Mouse (Mus musculus) liver (tissue): Measurements from ENCODE around the gene Cish.

Experiments
- DNase-seq: peaks from one replicate; pipeline ENCODE4 v3.0.0-alpha.2; 2020; ENCODE audit warnings: mixed read lengths

Cish gene

DNA sequence AAGGTAGTCTGAATTCAATTTTAAA is at the start of gene Cish:
Gene Cish, plus strand, starts transcription at position 11 of the 25 bp plus-strand sequence.
- DNase-seq = no peak

DNA sequence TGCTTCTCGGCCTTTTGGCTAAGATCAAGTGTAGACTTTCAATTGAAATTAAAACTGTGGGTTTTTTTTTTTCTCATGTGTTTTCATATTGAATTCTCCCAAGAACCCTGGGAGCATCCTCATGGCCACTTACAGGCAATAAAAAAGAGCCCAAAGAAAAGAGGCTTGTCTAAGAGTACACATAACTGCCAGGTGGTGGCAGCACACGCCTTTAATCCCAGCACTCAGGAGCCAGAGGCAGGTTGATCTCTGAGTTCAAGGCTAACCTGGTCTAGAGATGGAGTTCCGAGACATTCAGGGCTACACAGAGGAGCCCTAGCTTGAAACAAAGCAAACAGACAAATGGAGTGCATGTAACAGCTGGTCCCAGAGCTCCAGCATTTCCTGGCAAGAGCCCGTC is 49.7 kb upstream of the Cish start:
- DNase-seq = no peak

DNA sequence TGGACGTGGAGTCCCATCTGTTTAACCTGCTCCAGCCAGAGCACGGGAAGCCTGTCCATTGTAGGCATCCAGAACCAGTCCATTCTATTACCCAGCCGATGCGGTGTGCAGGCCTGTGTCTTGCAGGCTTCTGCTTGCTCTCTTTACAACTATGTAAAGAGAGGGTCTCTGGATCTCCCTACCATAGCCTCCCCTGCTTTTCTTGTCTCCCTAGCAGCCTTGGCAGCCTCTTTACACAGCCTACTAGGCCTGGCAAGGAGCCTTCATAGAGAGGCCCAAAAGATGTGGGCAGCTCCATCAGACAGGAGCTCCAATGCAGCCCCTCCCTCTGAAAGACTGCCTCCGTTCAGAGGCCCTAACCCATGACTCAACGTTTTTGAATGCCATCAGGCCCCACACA is 46.7 kb upstream of the Cish start:
- DNase-seq = no peak

DNA sequence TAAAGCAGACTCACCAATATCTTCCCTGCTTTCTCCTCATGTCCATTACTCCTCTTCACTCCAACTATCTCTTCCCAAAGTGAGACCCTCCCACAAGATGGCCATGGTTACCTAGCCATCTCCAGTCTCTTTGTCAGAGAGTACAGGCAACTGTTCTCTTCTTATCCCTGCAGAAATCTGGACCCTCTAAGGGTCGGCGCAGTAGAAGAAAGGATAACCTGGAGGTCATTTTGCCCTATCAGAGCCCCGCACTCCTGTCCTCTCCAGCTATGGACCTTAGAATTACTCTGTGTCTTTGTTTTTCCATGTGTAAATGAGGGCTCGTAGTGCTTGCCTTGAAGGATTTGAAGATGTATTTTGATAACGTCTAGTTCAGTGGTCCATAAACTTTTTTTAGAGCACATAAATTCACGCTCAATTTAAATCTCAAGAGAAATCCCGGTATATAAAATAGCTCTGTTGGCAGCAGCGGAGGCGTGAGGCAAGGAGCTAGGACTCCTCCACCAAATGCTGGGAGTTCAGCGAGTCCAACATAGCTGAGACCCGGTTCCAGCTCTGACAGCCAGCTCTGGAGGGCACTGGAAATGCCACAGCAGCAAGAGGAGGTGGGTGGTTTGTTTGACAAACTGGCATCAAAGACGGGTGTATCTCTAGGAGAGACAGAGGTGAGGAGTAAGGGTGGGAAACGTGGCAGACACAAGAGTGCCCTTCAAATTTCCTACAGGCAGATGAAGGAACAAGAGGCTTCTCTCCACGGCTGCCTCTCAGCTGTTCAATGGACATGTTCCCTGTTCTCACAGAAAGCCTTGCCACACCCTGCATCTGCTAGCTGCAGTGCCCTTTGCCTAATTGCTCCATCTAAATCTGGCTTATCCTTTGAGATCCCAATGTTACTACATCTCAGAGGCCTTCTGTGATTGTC is 45.1 kb upstream of the Cish start:
- no peak for DNase-seq

DNA sequence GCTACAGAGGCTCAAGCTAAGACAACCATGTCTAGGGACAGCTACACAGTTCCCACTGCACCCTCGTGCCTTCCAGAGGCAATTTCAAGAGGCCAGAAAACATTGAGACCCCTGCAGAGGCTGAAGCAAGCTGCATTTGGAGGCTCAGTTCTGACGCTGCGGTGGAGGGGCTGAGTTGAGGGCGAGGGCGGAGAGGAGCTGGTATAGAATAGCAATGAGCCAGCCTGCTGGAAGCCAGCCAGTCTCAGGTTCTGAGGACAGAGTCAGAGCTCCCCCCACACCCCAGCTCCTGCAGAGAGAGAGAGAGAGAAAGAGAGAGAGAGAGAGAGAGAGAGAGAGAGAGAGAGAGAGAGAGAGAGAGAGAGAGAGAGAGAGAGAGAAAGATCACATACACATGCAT is 43.7 kb upstream of the Cish start:
- DNase-seq = no peak

DNA sequence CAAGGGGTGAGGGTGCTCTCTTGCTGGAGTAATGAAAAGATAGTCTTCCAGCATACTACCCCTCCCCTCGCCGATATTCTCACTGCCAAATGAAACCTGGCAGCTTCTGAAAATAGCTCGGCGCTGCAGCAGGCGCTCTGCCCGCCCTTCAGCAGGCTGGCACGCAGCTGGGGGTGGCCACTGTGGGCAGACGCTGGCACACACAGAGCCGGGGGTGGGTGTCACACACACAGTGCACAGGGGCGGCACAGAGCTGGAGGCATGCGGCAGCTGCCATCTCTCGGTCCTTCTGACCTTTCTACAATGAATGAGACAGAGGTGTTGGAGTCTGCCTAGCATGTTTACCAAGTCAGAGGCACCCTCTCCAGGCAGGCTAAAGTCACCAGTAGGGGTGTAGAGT is 41.4 kb upstream of the Cish start:
- DNase-seq = no peak

DNA sequence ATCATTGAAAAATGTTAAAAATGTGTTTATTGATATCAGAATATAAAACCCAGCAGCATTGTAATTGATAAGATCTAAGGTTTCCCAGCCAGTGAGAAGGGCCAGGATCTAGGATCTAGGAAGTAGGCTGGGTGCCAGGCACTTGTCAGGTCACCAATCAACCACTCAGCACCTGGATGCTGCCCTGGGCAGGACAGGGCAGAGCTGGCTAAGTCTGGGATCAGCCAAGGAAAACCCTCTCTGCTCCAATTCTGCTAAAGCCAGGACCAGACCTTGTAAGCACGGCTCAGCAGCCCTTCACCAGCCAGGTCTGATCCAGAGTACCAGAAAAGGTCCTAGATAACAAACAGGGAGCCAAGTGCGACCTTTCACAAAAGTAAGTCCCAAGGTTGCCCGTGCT is 40.9 kb upstream of the Cish start:
- no peak for DNase-seq

DNA sequence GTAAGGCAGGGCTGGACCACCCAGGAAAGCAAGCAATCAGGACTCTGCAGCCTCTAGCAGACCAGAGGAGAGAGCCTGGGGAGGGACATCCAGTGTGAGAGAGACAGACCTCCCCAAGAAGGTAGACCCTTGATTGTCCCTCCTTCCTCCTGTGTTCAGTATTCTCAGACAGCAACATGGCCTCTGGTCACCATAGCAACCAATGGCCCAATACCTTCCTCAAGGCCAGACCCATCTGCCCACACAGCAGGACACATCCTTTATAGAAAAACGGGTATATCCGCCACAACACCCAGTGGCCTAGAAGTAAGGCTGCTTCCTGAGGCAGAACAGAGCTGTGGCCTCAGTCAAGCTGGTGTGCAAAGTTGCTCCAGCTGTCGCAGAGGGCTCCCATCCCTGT is 40.2 kb upstream of the Cish start:
- DNase-seq = no peak

DNA sequence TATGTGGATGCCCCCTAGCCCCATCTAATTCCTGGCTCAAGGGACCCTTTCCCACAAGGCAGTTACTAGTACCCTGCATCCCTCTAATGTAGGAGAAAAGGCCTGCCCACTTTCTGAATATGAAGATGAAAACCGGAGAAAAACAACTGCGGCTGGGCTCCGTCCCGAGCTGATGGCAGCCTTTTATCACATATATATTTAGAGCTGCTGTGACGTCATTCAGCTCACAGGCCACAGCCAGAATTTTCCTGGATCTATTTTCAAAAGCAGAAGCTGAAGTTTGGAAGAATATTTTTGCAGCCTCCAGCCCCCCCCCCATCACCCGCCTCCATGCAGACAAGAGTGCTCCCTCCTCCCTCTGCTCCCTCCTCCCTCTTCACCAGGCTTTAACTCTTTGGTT is 36.3 kb upstream of the Cish start:
- no peak for DNase-seq

DNA sequence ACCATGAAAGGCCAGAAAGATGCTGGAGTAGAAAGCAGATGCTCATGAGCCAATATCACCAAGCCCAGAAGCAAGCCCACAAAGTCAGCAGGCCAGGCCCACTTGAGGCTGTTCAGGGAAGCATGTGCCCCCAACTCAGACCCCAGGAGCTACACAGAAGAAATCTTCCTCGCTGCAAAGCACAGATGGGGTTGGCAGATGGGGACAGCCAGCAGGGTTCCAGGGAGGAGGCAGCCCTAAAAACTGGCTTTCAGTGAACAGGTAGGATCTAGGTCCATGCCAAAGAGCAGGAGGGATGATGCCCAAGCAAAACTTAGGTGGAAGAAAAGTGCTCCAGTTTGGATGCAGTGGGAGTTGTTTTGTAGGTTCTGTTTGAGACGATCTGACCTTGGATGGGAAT is 35.4 kb upstream of the Cish start:
- no peak for DNase-seq

DNA sequence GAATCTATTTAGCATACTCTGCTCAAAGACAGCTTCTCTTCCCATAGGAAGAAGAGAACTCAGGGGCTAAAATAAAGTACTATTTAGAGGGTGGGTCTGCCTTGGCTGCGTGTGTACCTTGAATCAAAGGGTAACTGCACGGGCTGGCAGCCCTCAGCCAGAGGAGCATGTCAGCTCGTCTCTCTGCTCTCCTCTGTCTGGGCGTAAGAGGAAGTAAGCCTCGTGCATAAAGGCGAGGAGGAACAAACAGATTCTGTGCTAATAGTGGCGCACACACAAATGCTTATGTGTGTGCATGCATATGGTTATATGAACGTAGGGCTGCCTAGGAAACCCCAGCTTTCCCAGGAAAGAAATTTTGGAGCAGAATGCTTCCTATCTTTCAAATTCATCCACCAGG is 35.0 kb upstream of the Cish start:
- DNase-seq = no peak

DNA sequence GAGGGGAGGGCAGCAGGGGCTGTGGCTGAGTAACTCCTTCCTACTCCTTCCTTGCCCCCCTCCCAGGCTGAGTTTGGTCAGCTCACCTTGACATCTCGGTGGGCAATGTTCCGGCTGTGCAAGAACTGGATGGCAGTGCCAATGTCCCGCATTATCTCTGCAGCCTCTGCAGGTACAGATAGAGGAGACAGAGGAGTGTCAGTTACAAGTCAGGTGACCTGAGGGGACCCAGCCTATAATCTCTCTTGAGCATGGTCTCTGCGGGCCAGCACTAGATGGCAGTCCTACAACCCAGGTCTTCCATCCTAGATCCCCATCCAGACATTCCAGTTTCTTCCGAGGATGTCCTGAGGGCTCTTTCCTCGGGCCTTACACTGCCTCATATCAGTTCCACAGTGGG is 34.0 kb upstream of the Cish start:
- DNase-seq = no peak

DNA sequence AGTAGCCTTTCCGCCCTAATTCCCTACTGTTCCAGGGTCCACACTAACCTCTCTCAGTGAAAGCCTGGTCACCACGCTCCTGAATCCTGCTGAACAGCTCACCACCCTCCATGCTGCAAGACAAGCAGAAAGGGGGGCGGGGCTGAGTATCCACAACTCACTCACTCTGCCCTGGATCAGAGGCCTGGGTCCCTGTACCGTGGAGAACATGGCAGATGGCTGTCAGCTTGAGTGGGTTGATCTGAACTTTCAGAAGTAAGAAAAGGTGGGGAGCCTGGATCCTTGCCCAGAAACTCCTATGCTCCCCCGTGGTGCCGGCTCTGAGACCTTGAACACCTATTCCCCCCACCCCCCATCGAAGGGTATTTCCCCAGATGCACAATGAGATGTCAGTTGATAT is 33.5 kb upstream of the Cish start:
- DNase-seq = no peak

DNA sequence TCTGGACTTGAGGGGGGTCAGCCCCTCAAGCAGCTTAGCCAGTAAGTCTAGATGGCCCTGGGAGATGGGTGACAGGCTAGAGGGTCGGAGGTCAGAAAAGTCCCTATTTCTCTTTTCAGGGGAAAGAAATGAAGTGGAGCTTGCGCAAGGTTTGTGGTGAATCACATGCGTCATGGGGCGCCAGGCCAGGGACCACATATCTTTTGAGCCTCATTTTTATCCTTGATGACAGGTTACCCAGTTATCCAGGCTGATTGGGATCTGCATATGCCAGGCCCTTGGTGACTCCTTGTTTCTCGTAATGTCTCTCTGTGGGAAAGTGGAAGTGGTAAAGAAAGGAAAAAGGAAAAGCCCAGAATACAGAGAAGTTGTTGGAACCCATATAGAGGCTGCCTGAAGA is 31.9 kb upstream of the Cish start:
- no peak for DNase-seq

DNA sequence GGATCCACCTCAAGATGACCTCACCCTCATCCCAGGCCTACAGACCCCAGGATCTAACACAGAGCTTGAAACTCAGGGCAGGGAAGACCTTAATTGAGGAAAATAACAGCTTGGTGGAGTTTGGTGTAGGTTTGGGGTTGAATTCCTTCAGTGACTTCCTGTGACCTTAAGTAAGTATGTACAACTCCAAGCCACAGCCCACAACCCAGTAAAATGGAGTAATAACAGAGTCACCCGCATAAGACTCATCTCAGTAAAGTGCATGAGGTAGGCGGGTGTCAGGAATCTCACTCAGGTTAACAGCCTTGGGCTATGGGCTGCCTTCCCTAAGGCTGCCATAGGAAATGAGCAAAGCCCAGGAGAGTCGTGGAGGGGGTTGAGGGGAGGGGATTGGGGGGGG is 31.1 kb upstream of the Cish start:
- no peak for DNase-seq

DNA sequence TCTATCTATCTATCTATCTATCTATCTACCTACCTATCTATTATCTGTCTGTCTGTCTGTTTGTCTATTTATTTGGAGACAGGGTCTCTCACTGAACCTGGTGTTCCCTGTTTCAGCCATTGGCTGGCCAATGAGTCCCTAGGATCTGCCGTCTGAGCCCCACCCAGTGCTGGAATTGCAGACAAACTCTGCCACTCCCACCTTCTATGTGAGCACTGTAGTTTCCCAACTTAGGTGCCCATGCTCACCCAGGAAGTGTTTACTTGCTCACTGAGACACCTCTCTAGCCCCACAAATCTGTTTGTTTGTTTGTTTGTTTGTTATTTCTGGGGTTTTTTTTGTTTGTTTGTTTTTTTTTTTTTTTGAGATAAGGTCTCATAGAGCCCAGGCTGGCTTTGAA is 28.8 kb upstream of the Cish start:
- DNase-seq = no peak

DNA sequence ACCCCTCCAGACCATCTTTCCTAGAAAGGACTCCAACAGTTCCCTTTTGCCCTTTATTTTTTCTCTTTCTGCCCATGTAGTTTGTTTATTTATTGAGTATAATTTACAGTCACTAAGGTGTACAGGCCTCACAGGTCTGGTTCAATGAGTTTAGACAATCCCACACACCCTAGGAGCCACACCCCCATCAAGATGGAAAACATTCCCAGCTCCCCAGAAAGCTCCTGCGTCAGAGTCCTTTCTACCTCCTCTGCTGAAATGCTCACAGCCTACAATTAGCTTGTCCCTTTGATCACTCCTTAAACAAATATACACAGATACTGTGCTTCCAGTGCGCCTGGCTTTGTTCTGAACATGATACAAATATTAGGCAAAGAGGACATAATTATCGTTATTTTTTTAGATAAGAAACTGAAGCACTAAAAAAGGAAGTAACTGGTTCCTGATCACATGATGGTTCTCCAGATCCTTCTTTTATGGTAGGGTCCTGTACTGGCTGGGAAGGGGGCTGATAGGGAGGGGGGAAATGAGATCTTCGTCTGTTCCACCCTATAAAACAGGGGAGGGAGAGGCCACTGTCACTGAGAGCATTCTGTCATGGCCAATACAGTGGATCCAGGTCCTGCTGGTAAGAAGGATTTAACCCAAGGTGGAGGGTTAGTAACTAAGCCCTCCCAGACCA is 28.0 kb upstream of the Cish start:
- no peak for DNase-seq

DNA sequence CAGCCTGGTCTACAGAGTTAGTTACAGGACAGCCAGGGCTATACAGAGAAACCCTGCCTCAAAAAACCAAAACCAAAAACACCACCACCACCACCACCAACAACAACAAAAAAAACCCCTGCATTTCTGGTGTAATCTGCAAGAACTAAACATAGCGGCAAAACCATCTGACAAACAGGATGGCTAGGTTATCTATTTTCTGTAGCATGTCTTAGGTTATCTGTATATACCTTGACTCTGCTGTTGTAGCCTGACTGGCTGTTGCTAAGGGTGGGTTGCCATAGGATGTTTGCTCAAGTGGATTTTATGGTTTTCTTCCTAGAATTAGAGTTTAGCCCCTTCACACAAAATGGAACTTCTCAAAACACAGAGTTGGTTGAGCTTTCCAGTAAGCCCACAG is 26.1 kb upstream of the Cish start:
- DNase-seq = no peak

DNA sequence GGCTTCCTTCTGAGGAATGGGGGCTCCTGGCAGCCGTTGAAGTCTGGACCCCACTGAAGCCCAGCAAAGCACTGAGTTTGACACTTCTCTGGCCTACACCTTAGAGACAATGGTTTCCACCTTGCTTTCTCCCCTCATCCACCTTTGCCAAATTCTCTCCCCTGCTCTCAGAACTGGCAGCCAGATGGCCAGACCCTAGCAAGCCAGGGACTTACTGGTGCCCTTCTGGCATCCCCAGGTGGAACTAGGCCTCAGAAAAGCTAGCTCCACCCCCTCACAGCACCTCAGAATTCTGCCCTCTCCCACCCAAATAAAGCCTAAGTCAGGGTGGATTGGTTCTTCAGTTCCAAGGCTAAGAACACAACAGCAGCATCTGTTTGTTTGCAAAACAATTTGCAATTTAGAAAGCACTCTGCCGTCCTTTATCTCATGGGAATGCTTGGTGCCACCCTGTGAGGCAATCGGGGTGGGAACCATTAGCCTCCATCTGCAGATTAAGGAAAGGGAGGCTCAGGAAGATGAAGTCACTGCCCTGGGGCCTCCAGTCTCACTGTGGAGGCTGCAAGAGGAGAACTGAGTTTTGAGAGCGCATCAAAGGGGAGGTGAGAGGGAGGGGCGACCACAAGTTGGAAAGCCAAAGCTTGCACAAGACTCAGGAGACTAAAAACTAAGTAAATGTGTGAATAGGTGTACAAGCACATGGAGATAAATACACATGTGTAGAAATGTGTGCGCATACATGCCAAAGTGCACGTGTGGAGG is 24.5 kb upstream of the Cish start:
- DNase-seq = no peak

DNA sequence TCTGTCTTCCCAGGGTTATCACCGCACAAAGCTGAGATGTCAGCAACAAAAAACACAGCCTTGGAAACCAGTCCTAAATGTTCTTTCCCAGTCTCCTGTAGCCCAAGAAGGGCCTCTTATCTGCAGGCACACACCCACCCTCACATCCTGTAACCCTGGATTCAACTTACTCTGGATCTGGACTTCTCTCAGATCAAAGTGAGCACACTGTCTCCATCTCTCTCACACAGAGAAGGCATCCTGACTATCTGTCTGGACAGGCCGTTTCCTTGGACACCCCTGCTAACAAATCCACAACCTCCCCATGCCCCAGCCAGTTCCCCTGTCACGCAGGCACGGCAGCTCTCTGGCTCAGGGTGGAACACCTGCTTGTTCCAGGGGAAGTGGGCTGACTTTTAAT is 23.5 kb upstream of the Cish start:
- DNase-seq = no peak

DNA sequence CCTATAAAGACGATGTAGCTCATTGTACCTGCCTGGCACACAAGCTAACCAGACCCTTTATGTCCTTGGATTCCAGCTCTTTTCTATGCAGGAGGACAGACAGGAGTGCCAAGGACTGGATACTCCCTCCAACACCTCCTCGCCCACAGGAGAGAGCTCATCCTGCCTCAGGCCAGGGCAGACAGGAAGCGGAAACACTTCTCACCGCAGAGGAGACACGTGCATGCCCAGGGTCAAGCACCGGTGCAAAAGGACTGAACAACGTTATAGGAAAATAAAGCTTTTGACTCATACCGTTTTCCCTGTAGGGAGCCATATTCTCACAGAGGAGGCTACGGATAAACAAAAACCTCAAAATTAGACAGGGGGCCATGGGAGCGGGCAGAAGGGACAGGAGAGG is 22.6 kb upstream of the Cish start:
- DNase-seq = no peak

DNA sequence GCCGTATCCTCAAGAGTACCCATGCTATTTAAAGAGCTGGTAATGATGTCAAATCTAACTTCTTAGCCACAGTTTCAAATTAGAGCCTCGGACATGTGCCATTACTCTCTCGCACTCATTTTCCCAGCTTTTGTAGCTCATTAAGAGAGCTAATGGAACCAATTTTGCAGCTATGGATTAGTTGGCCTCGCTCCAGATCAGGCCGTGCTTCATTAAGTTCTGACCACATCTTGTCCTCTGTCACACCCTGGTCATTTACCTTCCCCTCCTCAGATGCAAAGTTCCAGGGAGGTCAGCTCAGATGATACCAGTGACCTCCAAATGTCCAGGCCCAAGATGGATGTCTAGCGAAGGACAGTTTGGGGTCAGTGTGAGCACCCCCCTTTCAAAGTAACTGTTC is 21.1 kb upstream of the Cish start:
- DNase-seq = no peak

DNA sequence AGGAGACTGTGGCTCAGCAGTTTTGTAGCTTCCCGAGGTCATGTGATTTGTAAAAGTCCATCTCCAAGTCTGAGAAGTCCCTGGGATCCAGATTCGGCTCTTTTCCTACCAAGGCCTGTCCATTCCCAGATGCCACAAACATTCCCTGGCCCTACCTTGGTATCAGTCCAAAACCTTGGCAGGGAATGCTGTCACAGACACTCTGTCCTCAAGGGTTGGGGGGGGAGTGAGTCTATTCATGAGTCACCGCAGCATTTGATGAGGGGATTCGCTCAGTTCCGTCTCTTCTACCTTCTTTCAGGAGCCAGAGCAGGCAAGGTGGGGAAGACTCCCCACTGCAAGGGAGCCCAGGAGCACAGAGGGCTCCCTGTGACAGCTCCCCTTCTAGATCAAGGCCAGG is 20.1 kb upstream of the Cish start:
- no peak for DNase-seq

DNA sequence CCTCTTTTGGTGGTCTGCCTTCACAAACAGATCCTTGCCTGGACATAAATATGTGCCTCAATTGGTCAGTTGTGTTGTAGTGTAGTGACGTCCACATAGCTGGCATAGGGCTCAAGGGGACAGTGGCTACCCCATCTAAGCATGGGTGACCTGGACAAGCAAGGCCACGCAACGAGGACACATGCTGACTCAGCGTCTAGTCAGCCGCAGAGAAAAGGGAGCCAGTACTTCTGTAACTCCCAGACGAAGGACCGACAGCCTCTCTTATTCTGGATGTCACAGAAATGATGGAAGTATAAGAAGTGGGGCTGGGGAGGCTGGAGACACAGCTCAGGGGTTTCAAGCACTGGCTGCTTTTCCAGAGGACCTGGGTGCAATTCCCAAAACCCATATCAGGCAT is 18.2 kb upstream of the Cish start:
- no peak for DNase-seq

DNA sequence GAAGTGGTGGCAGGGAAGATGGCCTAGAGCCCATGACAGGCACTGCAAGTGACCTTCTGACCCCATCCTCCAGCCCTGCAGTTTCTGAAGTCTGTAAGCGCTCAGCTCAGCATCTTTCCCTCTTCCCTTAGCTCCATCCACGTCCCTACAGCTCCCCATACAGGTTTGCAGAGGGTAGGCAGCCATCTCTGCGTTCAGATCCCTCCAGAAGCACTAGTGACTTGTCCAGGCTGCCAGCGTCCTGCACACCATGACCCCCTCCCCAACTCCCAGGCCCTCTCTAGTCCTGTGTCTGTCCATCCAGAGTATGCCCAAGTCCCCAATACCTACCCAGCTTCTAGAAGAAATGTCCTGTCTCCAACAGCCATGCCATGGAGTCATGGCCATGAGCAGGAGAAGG is 17.7 kb upstream of the Cish start:
- DNase-seq = no peak
